Mouse (Mus musculus): ENCODE measurements around the gene Ost4.

Gene Ost4

GRCm38 (mm10) chr5:30931378-30931777, 23.8 kb upstream of the Ost4 start:
- TF ChIP-seq GATA4 (IDR thresholded peaks at IDR 0.05; ENCODE audit: insufficient replicate concordance, low read length) = no peak

DNA sequence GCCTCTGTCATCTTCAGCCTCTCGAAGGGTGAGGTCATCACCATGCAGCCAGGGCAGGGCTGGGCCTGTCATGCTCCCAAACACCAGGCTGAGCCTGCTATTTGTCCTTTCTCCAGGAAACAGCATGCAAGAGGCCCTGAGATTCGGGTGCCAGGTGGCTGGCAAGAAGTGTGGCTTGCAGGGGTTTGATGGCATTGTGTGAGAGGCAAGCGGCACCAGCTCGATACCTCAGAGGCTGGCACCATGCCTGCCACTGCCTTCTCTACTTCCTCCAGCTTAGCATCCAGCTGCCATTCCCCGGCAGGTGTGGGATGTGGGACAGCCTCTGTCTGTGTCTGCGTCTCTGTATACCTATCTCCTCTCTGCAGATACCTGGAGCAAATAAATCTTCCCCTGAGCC, 23.3 kb upstream of the Ost4 start:
- TF ChIP-seq GATA4 (IDR thresholded peaks at IDR 0.05; ENCODE audit: insufficient replicate concordance, low read length) = no peak

DNA sequence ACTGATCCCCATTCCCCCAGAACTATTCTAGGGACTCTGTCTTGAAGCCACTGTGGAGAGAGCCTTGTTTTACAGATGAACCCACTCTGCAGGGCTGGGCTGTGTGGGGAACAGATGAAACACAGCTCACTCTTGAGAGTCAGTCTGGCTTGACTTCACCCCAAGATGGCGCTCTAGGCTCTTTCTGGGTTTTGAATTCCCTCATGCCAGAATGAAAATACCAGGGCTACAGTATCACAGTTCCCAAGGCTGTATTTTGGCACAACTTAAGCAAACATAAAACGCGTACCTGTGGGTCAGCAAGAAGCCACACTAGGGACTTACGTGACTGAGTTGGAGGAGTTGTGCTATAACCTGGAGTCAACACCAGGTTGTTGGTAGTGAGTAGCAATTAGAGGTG, 22.5 kb upstream of the Ost4 start:
- TF ChIP-seq GATA4 (IDR thresholded peaks at IDR 0.05; ENCODE audit: insufficient replicate concordance, low read length) = no peak

GRCm38 (mm10) chr5:30927945-30928529, 20.4 kb upstream of the Ost4 start:
- TF ChIP-seq GATA4 (IDR thresholded peaks at IDR 0.05; ENCODE audit: insufficient replicate concordance, low read length) = no peak

DNA sequence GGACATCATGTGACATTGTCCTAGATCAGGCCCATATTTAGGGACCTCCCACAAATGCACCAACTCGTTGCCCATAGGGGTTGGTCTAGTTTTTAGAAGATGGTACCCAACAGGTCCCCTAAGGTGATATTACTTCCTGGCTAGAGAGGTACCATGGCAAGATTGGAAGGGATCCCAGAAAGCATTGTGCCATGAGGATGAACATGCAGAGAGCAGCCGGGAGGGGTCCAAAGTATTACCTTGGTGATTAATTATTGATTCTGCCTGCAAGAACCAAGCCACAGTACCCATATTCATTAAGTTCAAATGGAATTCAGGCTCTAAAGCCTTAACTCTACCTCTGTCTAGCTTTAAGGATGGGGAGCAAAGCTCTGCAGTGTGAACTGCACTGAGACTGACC, 18.5 kb upstream of the Ost4 start:
- no peak for TF ChIP-seq GATA4 (IDR thresholded peaks at IDR 0.05; ENCODE audit: insufficient replicate concordance, low read length)

DNA sequence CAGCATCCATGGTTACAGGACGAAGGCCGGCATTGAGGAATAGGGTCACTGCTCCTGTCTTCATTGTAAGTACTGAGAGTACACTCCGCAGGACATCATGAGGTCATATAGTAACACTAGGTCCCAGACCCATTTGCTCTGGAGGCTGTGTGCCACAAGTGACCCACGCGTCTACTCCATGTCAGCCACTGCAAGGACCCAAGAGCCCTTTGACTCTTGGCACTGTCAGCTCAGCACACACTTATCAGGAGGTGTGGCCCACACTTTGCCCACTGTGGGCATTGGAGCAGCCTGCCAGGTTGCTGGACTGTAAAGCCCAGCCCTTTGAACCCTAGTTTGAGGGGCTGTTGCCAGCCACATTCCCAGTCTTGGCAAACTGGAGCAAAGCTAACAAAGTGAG, 17.6 kb upstream of the Ost4 start:
- TF ChIP-seq GATA4 (IDR thresholded peaks at IDR 0.05; ENCODE audit: insufficient replicate concordance, low read length) = peak; percentile 63; the same call in 1 of the 2 replicates

- no peak for TF ChIP-seq GATA4 (IDR thresholded peaks at IDR 0.05; ENCODE audit: insufficient replicate concordance, low read length)
Observed at GRCm38 (mm10) chr5:30924614-30925013, 17.0 kb upstream of the Ost4 start.

DNA sequence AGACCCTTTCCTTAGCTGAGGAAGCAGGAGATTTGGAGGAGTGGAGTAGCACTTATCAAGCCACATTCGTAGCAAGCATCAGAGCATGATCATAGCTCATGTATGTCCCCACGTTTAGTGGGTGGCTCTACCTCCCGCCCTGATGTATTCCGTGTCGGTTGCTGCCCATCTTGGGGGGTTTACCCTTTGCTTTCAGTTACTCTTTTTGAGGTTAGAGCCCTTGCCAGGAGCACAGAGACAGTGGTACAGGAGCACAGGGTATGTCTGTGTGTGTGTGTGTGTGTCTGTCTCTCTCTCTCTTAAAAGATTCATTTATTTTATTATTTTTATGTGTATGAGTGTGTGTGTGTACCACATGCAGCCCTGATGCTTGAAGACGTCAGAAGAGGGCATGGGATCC, 15.5 kb upstream of the Ost4 start:
- no peak for TF ChIP-seq GATA4 (IDR thresholded peaks at IDR 0.05; ENCODE audit: insufficient replicate concordance, low read length)

GRCm38 (mm10) chr5:30922581-30923041, 15.0 kb upstream of the Ost4 start:
- peak; percentile 40; the same call in 1 of the 2 replicates for TF ChIP-seq GATA4 (IDR thresholded peaks at IDR 0.05; ENCODE audit: insufficient replicate concordance, low read length)

GRCm38 (mm10) chr5:30921256-30922033, 13.9 kb upstream of the Ost4 start, which contains the start of gene Khk:
TSS of gene Khk (plus strand) at chr5:30921431.
- TF ChIP-seq GATA4 (IDR thresholded peaks at IDR 0.05; ENCODE audit: insufficient replicate concordance, low read length) = peak; percentile 71; the same call in 1 of the 2 replicates

GRCm38 (mm10) chr5:30920621-30921020, 13.0 kb upstream of the Ost4 start:
- no peak for TF ChIP-seq GATA4 (IDR thresholded peaks at IDR 0.05; ENCODE audit: insufficient replicate concordance, low read length)

GRCm38 (mm10) chr5:30919831-30920614, 12.4 kb upstream of the Ost4 start:
- no peak for TF ChIP-seq GATA4 (IDR thresholded peaks at IDR 0.05; ENCODE audit: insufficient replicate concordance, low read length)

DNA sequence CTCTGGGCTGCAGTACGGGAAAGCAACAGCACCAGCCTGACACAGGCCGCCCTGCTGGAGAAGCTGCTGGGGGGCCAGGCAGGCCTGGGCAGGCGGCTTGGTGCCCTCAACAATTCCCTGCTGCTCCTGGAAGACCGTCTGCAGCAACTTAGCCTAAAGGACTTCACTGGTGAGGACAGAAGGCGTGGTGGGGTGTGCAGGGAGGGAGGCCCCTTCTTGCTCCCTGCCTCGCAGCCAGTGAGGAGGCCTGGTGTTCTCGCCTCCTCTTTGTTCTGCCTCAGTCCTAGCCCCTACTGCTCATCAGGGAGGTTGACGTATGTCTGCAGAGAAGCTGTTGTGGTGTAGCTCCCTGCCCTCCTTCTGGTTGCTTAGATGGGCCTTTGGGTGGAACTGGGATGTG, 11.1 kb upstream of the Ost4 start:
- TF ChIP-seq GATA4 (IDR thresholded peaks at IDR 0.05; ENCODE audit: insufficient replicate concordance, low read length) = no peak

DNA sequence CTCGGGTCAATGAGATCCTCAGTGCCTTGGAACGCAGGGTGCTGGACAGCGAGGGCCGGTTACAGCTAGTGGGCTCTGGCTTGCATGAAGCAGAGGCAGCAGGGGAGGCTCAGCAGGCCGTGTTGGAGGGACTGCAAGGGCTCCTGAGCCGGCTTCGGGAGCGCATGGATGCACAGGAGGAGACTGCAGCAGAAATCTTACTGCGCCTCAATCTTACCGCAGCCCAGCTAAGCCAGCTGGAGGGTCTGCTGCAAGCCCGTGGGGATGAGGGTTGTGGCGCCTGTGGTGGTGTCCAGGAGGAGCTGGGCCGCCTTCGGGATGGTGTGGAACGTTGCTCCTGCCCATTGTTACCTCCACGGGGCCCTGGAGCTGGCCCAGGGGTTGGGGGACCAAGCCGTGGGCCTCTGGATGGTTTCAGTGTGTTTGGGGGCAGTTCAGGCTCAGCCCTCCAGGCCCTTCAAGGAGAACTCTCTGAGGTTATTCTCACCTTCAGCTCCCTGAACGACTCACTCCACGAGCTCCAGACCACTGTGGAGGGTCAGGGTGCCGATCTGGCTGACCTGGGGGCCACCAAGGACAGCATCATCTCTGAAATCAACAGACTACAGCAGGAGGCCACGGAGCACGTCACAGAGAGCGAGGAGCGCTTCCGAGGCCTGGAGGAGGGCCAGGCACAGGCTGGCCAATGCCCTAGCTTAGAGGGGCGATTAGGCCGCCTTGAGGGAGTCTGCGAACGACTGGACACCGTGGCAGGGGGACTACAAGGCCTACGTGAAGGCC, 10.5 kb upstream of the Ost4 start:
- TF ChIP-seq GATA4 (IDR thresholded peaks at IDR 0.05; ENCODE audit: insufficient replicate concordance, low read length) = no peak

GRCm38 (mm10) chr5:30917348-30917747, 9.8 kb upstream of the Ost4 start:
- no peak for TF ChIP-seq GATA4 (IDR thresholded peaks at IDR 0.05; ENCODE audit: insufficient replicate concordance, low read length)
